Mouse (Mus musculus): Measurements from ENCODE around the gene Mettl14. TPM values are rescaled to one million over a fixed set of nuclear protein-coding genes. Genes with fewer than 3 reads are reported as not detected.

Mettl14 gene
- 8.5 and 9.0 TPM in 2 replicates for total RNA-seq (2012; rRNA removed)
- polyA plus RNA-seq (2012; ENCODE audit: insufficient read depth in 1 of 2, insufficient read length in 2 of 2, low read depth in 1 of 2, low replicate concordance in 2 of 2, missing spikeins in 1 of 2), result 10 to 100 TPM in 1 of 2 experiments, not detected in 1; 18.8 TPM

GRCm38 (mm10) chr3:123385486-123386156, at the start of gene Mettl14:
Gene Mettl14 (minus strand): TSS chr3:123386108.
- TF ChIP-seq USF2 (IDR thresholded peaks at IDR 0.05; ENCODE audit: borderline replicate concordance in 1 of 2, insufficient read depth in 1 of 2, low read depth in 1 of 2, low read length in 2 of 2) (no peak), GABPA (IDR thresholded peaks at IDR 0.05; ENCODE audit: low read depth, low read length) (no peak), UBTF (IDR thresholded peaks at IDR 0.05; ENCODE audit: borderline replicate concordance, insufficient read depth, low read depth, low read length) (no peak), POLR2AphosphoS2 (IDR thresholded peaks at IDR 0.05; ENCODE audit: low read length) (no peak), KAT2A (conservative IDR thresholded peaks at IDR 0.05; ENCODE audit: low read depth, low read length) (peak; percentile 60; the same call in 1 of the 2 replicates), NRF1 (IDR thresholded peaks at IDR 0.05; ENCODE audit: insufficient read depth, low read depth, low read length, poor library complexity, severe bottlenecking) (peak; percentile 68), MAZ (IDR thresholded peaks at IDR 0.05; ENCODE audit: low read depth, low read length) (peak; percentile 99), MYB (IDR thresholded peaks at IDR 0.05; ENCODE audit: low read depth, low read length) (no peak), E2F4 (IDR thresholded peaks at IDR 0.05; ENCODE audit: borderline replicate concordance, low read depth, low read length) (peak; percentile 25; the same call in 1 of the 2 replicates), SIN3A (IDR thresholded peaks at IDR 0.05; ENCODE audit: low read length) (peak; percentile 64), NELFE (IDR thresholded peaks at IDR 0.05; ENCODE audit: low read depth, low read length) (peak; percentile 69), MAX (IDR thresholded peaks at IDR 0.05; ENCODE audit: low read length) (no peak), ELF1 (IDR thresholded peaks at IDR 0.05; ENCODE audit: low read depth, low read length) (peak; percentile 76), EP300 (IDR thresholded peaks at IDR 0.05; ENCODE audit: low read depth in 1 of 2, low read length in 2 of 2) (no peak), MXI1 (IDR thresholded peaks at IDR 0.05; ENCODE audit: low read depth, low read length) (peak; percentile 21; the same call in 1 of the 2 replicates), ZNF384 (IDR thresholded peaks at IDR 0.05; ENCODE audit: low read depth, low read length) (peak; percentile 89), CHD1 (IDR thresholded peaks at IDR 0.05; ENCODE audit: low read depth, low read length) (no peak), TBP (IDR thresholded peaks at IDR 0.05; ENCODE audit: low read depth, low read length) (peak; percentile 46; the same call in 1 of the 2 replicates), HCFC1 (IDR thresholded peaks at IDR 0.05; ENCODE audit: low read depth, low read length) (peak; percentile 87), ZC3H11A (IDR thresholded peaks at IDR 0.05; ENCODE audit: low read depth, low read length) (no peak), MAFK (IDR thresholded peaks at IDR 0.05; ENCODE audit: borderline replicate concordance, low read depth, low read length) (no peak), POLR2AphosphoS5 (IDR thresholded peaks at IDR 0.05; ENCODE audit: borderline replicate concordance, low read depth, low read length) (no peak), POLR2A (IDR thresholded peaks at IDR 0.05; ENCODE audit: control insufficient read depth in 1 of 2, insufficient read depth in 1 of 2, low read depth in 1 of 2, low read length in 2 of 2, poor library complexity in 1 of 2) (peak; percentile 65 to 69; a peak in 3 of 4 replicates), TAL1 (IDR thresholded peaks at IDR 0.05; ENCODE audit: low read length) (no peak)
- Histone ChIP-seq H3K36me3 (ENCODE audit: control insufficient read depth in 1 of 2, insufficient read depth in 2 of 2, low read length in 2 of 2) (peaks cover 2 to 12% of the 10 kb centered on the region in 2 experiments; a peak in 3 of 4 replicates), H3K9me3 (replicated peaks; ENCODE audit: insufficient read depth, low read length) (no peaks in the 10 kb centered on the region), H3K27me3 (ENCODE audit: control insufficient read depth in 1 of 2, insufficient read depth in 2 of 2, low read length in 2 of 2) (no peaks in the 10 kb centered on the region), H3K9ac (ENCODE audit: control insufficient read depth, low read depth, low read length, poor library complexity, severe bottlenecking) (peak within 1 kb of the TSS; percentile 81), H3K79me2 (ENCODE audit: control insufficient read depth, insufficient read depth, low read length, poor library complexity) (peaks cover 20% of the 10 kb centered on the region), H3K27ac (ENCODE audit: control insufficient read depth, low read depth, low read length) (peak within 1 kb of the TSS; percentile 98), H3K4me1 (ENCODE audit: control insufficient read depth in 1 of 2, insufficient read depth in 2 of 2, low read length in 2 of 2) (peaks cover 0 to 9% of the 10 kb centered on the region in 2 experiments; a peak in 2 of 4 replicates), H3K4me3 (ENCODE audit: control insufficient read depth in 1 of 2, insufficient read depth in 1 of 2, low read depth in 2 of 2, low read length in 2 of 2) (peak within 1 kb of the TSS; percentile 94)
- peak; percentile 97 for DNase-seq (ENCODE audit: low read depth, low spot score)

Measured in MEL (cell line).